Mouse (Mus musculus): ENCODE data around the gene Pank1. TPM values are rescaled to one million over a fixed set of nuclear protein-coding genes. Genes with fewer than 3 reads are reported as not detected.

The Pank1 gene
- polyA plus RNA-seq, 1 experiment from 2014 or later = 6.4 TPM

- 89% methylated on average over 4 of the region's 4 CpGs for WGBS
- Histone ChIP-seq H3K4me3 (replicated peaks) (no peak overlapping the region), H3K4me1 (replicated peaks) (no peaks in the 10 kb centered on the region), H3K27me3 (no peaks in the 10 kb centered on the region), H3K36me3 (no peaks in the 10 kb centered on the region), H3K9me3 (no peaks in the 10 kb centered on the region), H3K4me2 (replicated peaks) (no peak overlapping the region), H3K9ac (replicated peaks) (no peak overlapping the region), H3K27ac (no peak overlapping the region)
- no peak for ATAC-seq
These were observed 19.7 kb upstream of the Pank1 start for GRCm38 (mm10) chr19:34898941-34899340.

GRCm38 (mm10) chr19:34897082-34897965 lies 18.1 kb upstream of the Pank1 start:
- Histone ChIP-seq H3K9me3 (no peaks in the 10 kb centered on the region), H3K36me3 (no peaks in the 10 kb centered on the region), H3K27ac (no peak overlapping the region), H3K4me1 (replicated peaks) (no peaks in the 10 kb centered on the region), H3K4me3 (replicated peaks) (no peak overlapping the region), H3K9ac (replicated peaks) (no peak overlapping the region), H3K4me2 (replicated peaks) (no peak overlapping the region), H3K27me3 (no peaks in the 10 kb centered on the region)
- no peak for ATAC-seq
- WGBS = 91% methylated on average over 15 of the region's 15 CpGs

GRCm38 (mm10) chr19:34895082-34895481 lies 15.8 kb upstream of the Pank1 start:
- Histone ChIP-seq H3K27ac (no peak overlapping the region), H3K36me3 (no peaks in the 10 kb centered on the region), H3K4me2 (replicated peaks) (no peak overlapping the region), H3K9ac (replicated peaks) (no peak overlapping the region), H3K4me1 (replicated peaks) (no peaks in the 10 kb centered on the region), H3K27me3 (no peaks in the 10 kb centered on the region), H3K9me3 (no peaks in the 10 kb centered on the region), H3K4me3 (replicated peaks) (no peak overlapping the region)
- WGBS = 89% methylated on average over 4 of the region's 4 CpGs
- ATAC-seq = no peak

GRCm38 (mm10) chr19:34891590-34891989 lies 12.3 kb upstream of the Pank1 start:
- Histone ChIP-seq H3K4me3 (replicated peaks) (no peak overlapping the region), H3K36me3 (no peaks in the 10 kb centered on the region), H3K9ac (replicated peaks) (no peak overlapping the region), H3K27me3 (no peaks in the 10 kb centered on the region), H3K4me2 (replicated peaks) (no peak overlapping the region), H3K27ac (no peak overlapping the region), H3K9me3 (no peaks in the 10 kb centered on the region), H3K4me1 (replicated peaks) (no peaks in the 10 kb centered on the region)
- no peak for ATAC-seq
- WGBS = 94% methylated on average over 1 of the region's 1 CpGs

GRCm38 (mm10) chr19:34890981-34891380 lies 11.7 kb upstream of the Pank1 start:
- no peak overlapping the region for H3K9ac ChIP-seq (replicated peaks)
- no peak for ATAC-seq
- H3K4me2 ChIP-seq (replicated peaks) = no peak overlapping the region
- H3K4me3 ChIP-seq (replicated peaks) = no peak overlapping the region
- no peak overlapping the region for H3K27ac ChIP-seq
- H3K36me3 ChIP-seq = no peaks in the 10 kb centered on the region
- H3K27me3 ChIP-seq = no peaks in the 10 kb centered on the region
- no peaks in the 10 kb centered on the region for H3K4me1 ChIP-seq (replicated peaks)
- 73% methylated on average over 3 of the region's 3 CpGs for WGBS
- no peaks in the 10 kb centered on the region for H3K9me3 ChIP-seq

- no peak for ATAC-seq
- Histone ChIP-seq H3K36me3 (no peaks in the 10 kb centered on the region), H3K9ac (replicated peaks) (no peak overlapping the region), H3K27me3 (no peaks in the 10 kb centered on the region), H3K27ac (no peak overlapping the region), H3K4me2 (replicated peaks) (no peak overlapping the region), H3K4me1 (replicated peaks) (no peaks in the 10 kb centered on the region), H3K9me3 (no peaks in the 10 kb centered on the region), H3K4me3 (replicated peaks) (no peak overlapping the region)
- 89% methylated on average over 4 of the region's 4 CpGs for WGBS
These were observed 7.1 kb upstream of the Pank1 start for GRCm38 (mm10) chr19:34886324-34886723.

GRCm38 (mm10) chr19:34883526-34884224 lies 4.4 kb upstream of the Pank1 start:
- Histone ChIP-seq H3K27ac (no peak overlapping the region), H3K4me2 (replicated peaks) (no peak overlapping the region), H3K9ac (replicated peaks) (no peak overlapping the region), H3K27me3 (no peaks in the 10 kb centered on the region), H3K4me1 (replicated peaks) (peaks cover 11% of the 10 kb centered on the region), H3K4me3 (replicated peaks) (no peak overlapping the region), H3K36me3 (no peaks in the 10 kb centered on the region), H3K9me3 (no peaks in the 10 kb centered on the region)
- WGBS = 89% methylated on average over 3 of the region's 3 CpGs
- ATAC-seq = no peak

GRCm38 (mm10) chr19:34882443-34882842 lies 3.2 kb upstream of the Pank1 start:
- 90% methylated on average over 2 of the region's 2 CpGs for WGBS
- Histone ChIP-seq H3K9me3 (no peaks in the 10 kb centered on the region), H3K4me2 (replicated peaks) (no peak overlapping the region), H3K4me1 (replicated peaks) (peaks cover 13% of the 10 kb centered on the region), H3K27me3 (no peaks in the 10 kb centered on the region), H3K36me3 (no peaks in the 10 kb centered on the region), H3K4me3 (replicated peaks) (no peak overlapping the region), H3K27ac (no peak overlapping the region), H3K9ac (replicated peaks) (no peak overlapping the region)
- ATAC-seq = no peak

GRCm38 (mm10) chr19:34881160-34881559 lies 1.9 kb upstream of the Pank1 start:
- 86% methylated on average over 5 of the region's 5 CpGs for WGBS
- no peak for ATAC-seq
- Histone ChIP-seq H3K4me1 (replicated peaks) (peaks cover 21% of the 10 kb centered on the region), H3K36me3 (no peaks in the 10 kb centered on the region), H3K4me2 (replicated peaks) (no peak overlapping the region), H3K27me3 (no peaks in the 10 kb centered on the region), H3K27ac (no peak overlapping the region), H3K9me3 (no peaks in the 10 kb centered on the region), H3K4me3 (replicated peaks) (no peak overlapping the region), H3K9ac (replicated peaks) (no peak overlapping the region)

- no peaks in the 10 kb centered on the region for H3K27me3 ChIP-seq
- H3K36me3 ChIP-seq = no peaks in the 10 kb centered on the region
- H3K4me3 ChIP-seq (replicated peaks) = peak overlapping the region; percentile 87
- H3K27ac ChIP-seq = peak overlapping the region; percentile 98
- peak overlapping the region; percentile 96 for H3K9ac ChIP-seq (replicated peaks)
- H3K4me1 ChIP-seq (replicated peaks) = peaks cover 21% of the 10 kb centered on the region
- WGBS = 22% methylated on average over 6 of the region's 6 CpGs
- no peaks in the 10 kb centered on the region for H3K9me3 ChIP-seq
- ATAC-seq = no peak
- peak overlapping the region; percentile 61 for H3K4me2 ChIP-seq (replicated peaks)
These were observed 369 bp upstream of the Pank1 start for GRCm38 (mm10) chr19:34879624-34880023.

- Histone ChIP-seq H3K4me2 (replicated peaks) (peak overlapping the region; percentile 61), H3K9me3 (no peaks in the 10 kb centered on the region), H3K4me1 (replicated peaks) (peaks cover 21% of the 10 kb centered on the region), H3K4me3 (replicated peaks) (peak overlapping the region; percentile 87), H3K36me3 (no peaks in the 10 kb centered on the region), H3K27ac (peak overlapping the region; percentile 98), H3K27me3 (no peaks in the 10 kb centered on the region), H3K9ac (replicated peaks) (peak overlapping the region; percentile 96)
- whole genome bisulfite sequencing = under 1% methylated on average over 44 of the region's 45 CpGs
- ATAC-seq = peak; percentile 97
These were observed 1.2 kb downstream of the Pank1 start for GRCm38 (mm10) chr19:34877898-34878602.

GRCm38 (mm10) chr19:34876676-34877075 lies 2.6 kb downstream of the Pank1 start:
- no peaks in the 10 kb centered on the region for H3K27me3 ChIP-seq
- H3K27ac ChIP-seq = no peak overlapping the region
- 83% methylated on average over 7 of the region's 7 CpGs for WGBS
- H3K4me1 ChIP-seq (replicated peaks) = peaks cover 21% of the 10 kb centered on the region
- no peaks in the 10 kb centered on the region for H3K9me3 ChIP-seq
- no peaks in the 10 kb centered on the region for H3K36me3 ChIP-seq
- no peak overlapping the region for H3K9ac ChIP-seq (replicated peaks)
- H3K4me3 ChIP-seq (replicated peaks) = no peak overlapping the region
- peak overlapping the region; percentile 61; the same call in 1 of the 2 replicates for H3K4me2 ChIP-seq (replicated peaks)
- no peak for ATAC-seq
